In genomic region chr17:48597301-48597700, GRCm38 (mm10) we compare ENCODE assay signal across 1 mouse cellular context.
TF ChIP-seq lines count a peak whose summit lies in the region.

No protein-coding gene starts in this region.

TF ChIP-seq in MEL, 35 proteins besides CTCF, POLR2A, EP300 and RAD21 (continued from another document):
- no peak for TF ChIP-seq KAT2A (conservative IDR thresholded peaks at IDR 0.05; ENCODE audit: low read depth, low read length)
- TF ChIP-seq ZNF384 (IDR thresholded peaks at IDR 0.05; ENCODE audit: low read depth, low read length), result no peak
